Mouse (Mus musculus) megakaryocyte, embryonic 14.5 days (primary cell): ENCODE data around the gene Usp35. TPM values are rescaled to one million over a fixed set of nuclear protein-coding genes. Genes with fewer than 3 reads are reported as not detected.

ENCODE experiments used
- H3K27me3 ChIP-seq: replicated peaks from 2 replicates; pipeline ENCODE3; 2012; ENCODE audit warnings: inconsistent platforms
- H3K36me3 ChIP-seq: replicated peaks from 2 replicates; pipeline ENCODE3; 2012; ENCODE audit warnings: low read length, inconsistent platforms, mixed read lengths
- H3K4me1 ChIP-seq: 2 replicates; pipeline ENCODE4 v1.6.1; 2012; ENCODE audit warnings: inconsistent platforms
- H3K4me3 ChIP-seq: replicated peaks from 2 replicates; pipeline ENCODE3; 2012; ENCODE audit warnings: moderate library complexity, mild to moderate bottlenecking, inconsistent platforms
- H3K9me3 ChIP-seq: 2 replicates; pipeline ENCODE4 v1.6.1; 2012; ENCODE audit warnings: inconsistent platforms
- FLI1 ChIP-seq: IDR thresholded peaks from 2 replicates; pipeline ENCODE4 v1.6.1; 2012; ENCODE audit warnings: low read length, inconsistent platforms, mixed read lengths
- GATA1 ChIP-seq: IDR thresholded peaks from 3 replicates; pipeline ENCODE4 v1.6.1; 2012; ENCODE audit warnings: mixed read lengths, low read length, inconsistent platforms, borderline replicate concordance
- polyA plus RNA-seq: library from polyadenylated mRNA; stranded (reverse); fragments of >175 nt; gene quantifications from 2 replicates; pipeline ENCODE4 v1.2.3, GENCODE M21; 2012; ENCODE audit warnings: low replicate concordance; ENCODE audit not compliant: insufficient read depth

Gene Usp35
- polyA plus RNA-seq, 1 experiment = 2.3 TPM

GRCm38 (mm10) chr7:97296986-97297385 is 34.8 kb downstream of the Usp35 start:
- H3K9me3 ChIP-seq = no peaks in the 10 kb centered on the region
- no peaks in the 10 kb centered on the region for H3K27me3 ChIP-seq
- peaks cover 46% of the 10 kb centered on the region for H3K36me3 ChIP-seq
- TF ChIP-seq FLI1 (no peak), GATA1 (no peak)
- peaks cover 13% of the 10 kb centered on the region for H3K4me1 ChIP-seq
- H3K4me3 ChIP-seq = no peak overlapping the region

GRCm38 (mm10) chr7:97271068-97271467 is 60.8 kb downstream of the Usp35 start:
- Histone ChIP-seq H3K4me1 (peaks cover 46% of the 10 kb centered on the region), H3K36me3 (peaks cover 27% of the 10 kb centered on the region), H3K4me3 (no peak overlapping the region), H3K9me3 (no peaks in the 10 kb centered on the region), H3K27me3 (no peaks in the 10 kb centered on the region)
- no peak for TF ChIP-seq FLI1
- no peak for TF ChIP-seq GATA1

- no peaks in the 10 kb centered on the region for H3K9me3 ChIP-seq
- TF ChIP-seq FLI1 (no peak), GATA1 (no peak)
- peaks cover 28% of the 10 kb centered on the region for H3K36me3 ChIP-seq
- no peaks in the 10 kb centered on the region for H3K27me3 ChIP-seq
- H3K4me1 ChIP-seq = peaks cover 47% of the 10 kb centered on the region
- H3K4me3 ChIP-seq = peak overlapping the region; percentile 50
Observed at GRCm38 (mm10) chr7:97270367-97270766, 61.5 kb downstream of the Usp35 start.

- Histone ChIP-seq H3K4me3 (no peak overlapping the region), H3K36me3 (peaks cover 23% of the 10 kb centered on the region), H3K9me3 (no peaks in the 10 kb centered on the region), H3K4me1 (peaks cover 19% of the 10 kb centered on the region), H3K27me3 (no peaks in the 10 kb centered on the region)
- TF ChIP-seq GATA1 = no peak
- no peak for TF ChIP-seq FLI1
Observed at GRCm38 (mm10) chr7:97262541-97262940, 69.3 kb downstream of the Usp35 start.

Other genes with a start within 250 kb of the Usp35 start
- gene Kctd21, start 307 bp upstream of the Usp35 start, polyA plus RNA-seq = 0.70 and 1.1 TPM in 2 replicates
- gene Alg8, start 39.6 kb upstream of the Usp35 start, polyA plus RNA-seq = 1.1 TPM in 1 of 2 replicates, not detected in the other
- gene Ndufc2, start 68.0 kb upstream of the Usp35 start, polyA plus RNA-seq = 96.9 and 191 TPM in 2 replicates
- not detected in 2 replicates for gene Thrsp, start 85.7 kb upstream of the Usp35 start, polyA plus RNA-seq
- 0.71 and 1.4 TPM in 2 replicates for gene Kctd14, start 119.3 kb upstream of the Usp35 start, polyA plus RNA-seq
- 1.5 and 6.1 TPM in 2 replicates for gene Ints4, start 148.9 kb upstream of the Usp35 start, polyA plus RNA-seq
- 6.3 TPM in 1 of 2 replicates, not detected in the other for gene Aamdc, start 247.5 kb upstream of the Usp35 start, polyA plus RNA-seq
- 2.4 and 10.3 TPM in 2 replicates for gene Rsf1, start 247.9 kb upstream of the Usp35 start, polyA plus RNA-seq